Mouse (Mus musculus) telencephalon, adult 2 months (tissue): ENCODE data around the gene B4galnt3.

Source experiments
- DNase-seq: peaks from one replicate; pipeline ENCODE4 v3.0.0-alpha.2; 2011; ENCODE audit warnings: low read depth, low spot score

B4galnt3 gene

GRCm38 (mm10) chr6:120186594-120186993 is 107.8 kb downstream of the B4galnt3 start:
- DNase-seq, result no peak

GRCm38 (mm10) chr6:120185756-120186155 is 108.6 kb downstream of the B4galnt3 start:
- no peak for DNase-seq

- no peak for DNase-seq
Observed at GRCm38 (mm10) chr6:120185012-120185730, 109.2 kb downstream of the B4galnt3 start.

GRCm38 (mm10) chr6:120183771-120184170 is 110.6 kb downstream of the B4galnt3 start:
- no peak for DNase-seq

- DNase-seq, result no peak
Observed at GRCm38 (mm10) chr6:120182160-120182559, 112.2 kb downstream of the B4galnt3 start.

GRCm38 (mm10) chr6:120180492-120180891 is 113.9 kb downstream of the B4galnt3 start:
- DNase-seq, result no peak

GRCm38 (mm10) chr6:120179756-120180206 is 114.6 kb downstream of the B4galnt3 start:
- no peak for DNase-seq

- no peak for DNase-seq
Observed at GRCm38 (mm10) chr6:120179044-120179755, 115.2 kb downstream of the B4galnt3 start.

- DNase-seq, result no peak
Observed at GRCm38 (mm10) chr6:120175650-120176049, 118.7 kb downstream of the B4galnt3 start.

GRCm38 (mm10) chr6:120174602-120175115 is 119.7 kb downstream of the B4galnt3 start:
- DNase-seq, result no peak

GRCm38 (mm10) chr6:120174028-120174601 is 120.2 kb downstream of the B4galnt3 start:
- DNase-seq, result no peak

GRCm38 (mm10) chr6:120172294-120173017 is 121.9 kb downstream of the B4galnt3 start:
- no peak for DNase-seq

- DNase-seq, result no peak
Observed at GRCm38 (mm10) chr6:120167574-120167973, 126.8 kb downstream of the B4galnt3 start.

GRCm38 (mm10) chr6:120164765-120165164 is 129.6 kb downstream of the B4galnt3 start:
- DNase-seq, result no peak

- no peak for DNase-seq
Observed at GRCm38 (mm10) chr6:120162928-120163327, 131.4 kb downstream of the B4galnt3 start.

- peak; percentile 75 for DNase-seq
Observed at GRCm38 (mm10) chr6:120159133-120159901, 135.0 kb downstream of the B4galnt3 start.

- DNase-seq, result no peak
Observed at GRCm38 (mm10) chr6:120157479-120157878, 136.9 kb downstream of the B4galnt3 start.

GRCm38 (mm10) chr6:120155510-120155909 is 138.8 kb downstream of the B4galnt3 start:
- DNase-seq, result no peak

- DNase-seq, result no peak
Observed at GRCm38 (mm10) chr6:120154526-120155309, 139.6 kb downstream of the B4galnt3 start.
